Mouse (Mus musculus) right cerebral cortex, postnatal 14 days (tissue): ENCODE measurements around the gene Add3.
"Not testable (repeated sequence)": the region's sequence is repeated elsewhere in the genome, so short reads cannot be mapped to it uniquely, and the experiment has no call there.

Source experiments
- DNase-seq: peaks from one replicate; pipeline ENCODE4 v3.0.0; 2022

Gene Add3

DNA sequence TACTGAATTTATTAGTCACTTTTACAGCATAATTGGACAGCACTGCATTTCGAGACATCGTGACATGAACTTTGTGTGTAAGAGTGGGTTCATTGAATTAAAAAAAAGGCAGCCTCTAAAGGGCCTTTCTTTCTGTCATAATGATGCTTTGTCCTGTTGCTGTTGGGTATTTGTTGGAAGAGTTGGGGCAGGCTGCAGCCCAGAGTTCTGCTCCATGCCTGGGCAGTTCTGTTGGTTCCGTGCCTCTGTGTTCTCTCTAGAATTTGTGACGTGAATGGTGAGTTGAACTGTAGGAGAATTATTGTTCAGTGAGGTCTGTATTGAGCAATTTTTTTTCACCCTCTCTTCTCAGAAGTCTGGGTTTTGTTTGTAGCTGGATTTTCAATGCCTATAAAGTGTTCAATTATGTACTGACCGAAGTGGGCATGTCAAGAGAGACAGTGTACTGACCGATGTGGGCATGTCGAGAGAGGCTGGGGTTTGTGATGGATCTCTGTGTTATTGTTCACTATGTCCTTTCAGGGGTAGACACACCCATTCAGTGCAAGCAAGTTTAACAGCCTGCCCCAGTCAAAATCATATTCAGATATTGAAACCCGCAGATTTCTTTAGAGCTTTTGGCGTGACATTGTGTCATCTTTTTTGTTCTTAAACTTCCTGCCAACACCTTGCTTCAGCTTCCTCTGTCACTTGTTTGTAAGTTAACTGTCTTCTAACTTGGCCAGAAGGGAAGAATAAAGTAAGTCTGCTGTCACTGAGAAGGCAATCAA is 54.7 kb downstream of the Add3 start:
- DNase-seq, result no peak

DNA sequence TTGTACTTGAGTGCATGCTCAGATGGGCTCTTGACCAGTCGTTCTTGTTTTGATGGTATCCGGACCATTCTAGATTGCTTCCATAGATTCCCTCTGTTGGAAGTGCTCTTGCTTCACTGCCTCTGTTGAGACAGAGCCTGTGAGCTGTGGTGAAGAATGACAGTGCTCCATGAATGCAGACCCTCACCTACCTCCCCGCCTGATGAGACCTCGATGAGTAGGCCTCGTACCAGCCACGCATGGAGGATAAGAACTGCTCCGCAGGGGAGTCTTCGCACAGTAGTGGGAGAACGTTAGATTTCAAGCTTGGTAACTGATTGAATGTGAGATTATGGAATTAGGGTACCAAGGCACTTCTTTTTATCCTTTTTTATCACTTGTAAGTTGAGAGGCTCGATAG is 56.7 kb downstream of the Add3 start:
- no peak for DNase-seq

DNA sequence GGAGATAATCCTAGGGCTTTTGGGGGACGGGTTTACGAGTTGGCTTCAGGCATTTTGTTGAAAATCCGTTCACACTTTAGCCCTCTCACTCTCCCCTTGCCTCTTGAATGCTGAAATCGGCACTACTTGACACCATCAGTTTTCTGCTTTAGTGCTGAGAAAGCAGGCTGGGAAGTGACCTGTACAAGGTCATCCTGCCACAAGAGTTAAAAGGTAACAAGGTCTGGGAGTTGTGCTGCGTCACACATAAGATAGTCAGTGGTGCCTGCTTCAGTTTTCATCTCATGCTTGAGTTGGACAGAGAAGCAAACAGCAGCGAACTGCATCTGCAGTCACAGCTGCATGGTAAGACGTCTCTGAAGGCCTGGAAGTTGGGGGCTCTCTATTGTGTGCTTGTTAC is 57.5 kb downstream of the Add3 start:
- DNase-seq, result no peak

DNA sequence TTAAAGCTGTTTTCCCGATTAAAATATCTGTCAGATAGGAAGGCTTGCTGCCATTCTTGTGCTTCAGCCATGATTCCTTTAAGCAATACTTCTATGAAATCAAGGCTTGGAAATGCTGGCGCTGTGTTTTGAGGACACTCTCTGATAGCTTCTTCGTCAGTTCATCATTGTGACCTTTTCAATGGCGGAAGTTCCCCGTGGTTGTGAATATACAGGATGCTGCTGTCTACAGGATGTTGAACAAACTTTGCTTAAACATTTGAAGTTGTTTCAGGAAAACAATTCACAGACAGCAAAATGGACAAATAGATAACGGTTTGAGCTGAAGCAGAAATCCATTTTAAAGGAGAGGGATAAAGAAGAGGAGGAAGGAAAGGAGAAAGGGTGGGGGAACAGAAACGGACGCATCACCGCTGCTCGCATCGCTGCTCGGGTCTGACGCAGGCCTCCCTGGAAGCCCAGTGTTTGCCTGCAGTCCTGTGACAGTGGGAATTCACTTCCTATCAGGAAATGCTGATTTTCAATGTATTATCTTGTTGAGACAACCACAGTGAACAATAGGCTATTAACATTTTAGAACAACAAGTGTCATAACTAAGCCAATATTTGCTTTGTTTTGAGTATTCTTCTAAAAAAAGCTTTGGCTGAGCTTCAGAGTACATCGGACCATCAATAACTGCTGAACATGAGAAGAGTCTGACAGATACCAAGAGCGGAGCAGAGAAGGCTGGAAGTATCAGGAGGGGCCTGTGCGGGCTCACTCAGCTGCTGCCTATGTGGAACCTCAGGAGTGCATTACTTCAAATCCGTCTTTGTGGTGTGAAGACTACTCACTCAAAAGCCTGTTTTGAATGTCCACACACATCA is 58.7 kb downstream of the Add3 start:
- DNase-seq, result no peak

GRCm38 (mm10) chr19:53199711-53200110 is 59.5 kb downstream of the Add3 start:
- DNase-seq, result no peak

- no peak for DNase-seq
Observed at GRCm38 (mm10) chr19:53202116-53202515, 61.9 kb downstream of the Add3 start.

GRCm38 (mm10) chr19:53206986-53207385 is 66.7 kb downstream of the Add3 start:
- DNase-seq, result no peak

GRCm38 (mm10) chr19:53208830-53209229 is 68.6 kb downstream of the Add3 start:
- no peak for DNase-seq

DNA sequence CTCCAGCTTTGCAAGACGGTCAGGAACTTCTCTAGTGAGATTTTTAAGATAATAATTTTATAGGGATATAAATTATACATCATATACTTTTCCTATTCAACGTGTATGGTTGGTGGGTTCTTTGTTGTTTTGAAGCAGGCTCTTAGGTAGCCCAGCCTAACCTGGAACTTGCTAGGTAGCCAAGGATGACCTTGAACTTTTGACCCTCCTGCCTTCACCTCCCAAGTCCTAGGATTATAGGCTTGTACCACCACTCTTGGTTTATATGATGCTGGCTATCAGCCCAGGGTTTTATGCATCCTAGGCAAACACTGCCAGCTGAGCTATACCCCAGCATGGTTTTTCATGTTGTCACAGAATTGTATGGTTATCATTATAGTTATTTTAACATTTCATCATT is 70.0 kb downstream of the Add3 start:
- no peak for DNase-seq

- no peak for DNase-seq
Observed at GRCm38 (mm10) chr19:53215352-53215751, 75.1 kb downstream of the Add3 start.

DNA sequence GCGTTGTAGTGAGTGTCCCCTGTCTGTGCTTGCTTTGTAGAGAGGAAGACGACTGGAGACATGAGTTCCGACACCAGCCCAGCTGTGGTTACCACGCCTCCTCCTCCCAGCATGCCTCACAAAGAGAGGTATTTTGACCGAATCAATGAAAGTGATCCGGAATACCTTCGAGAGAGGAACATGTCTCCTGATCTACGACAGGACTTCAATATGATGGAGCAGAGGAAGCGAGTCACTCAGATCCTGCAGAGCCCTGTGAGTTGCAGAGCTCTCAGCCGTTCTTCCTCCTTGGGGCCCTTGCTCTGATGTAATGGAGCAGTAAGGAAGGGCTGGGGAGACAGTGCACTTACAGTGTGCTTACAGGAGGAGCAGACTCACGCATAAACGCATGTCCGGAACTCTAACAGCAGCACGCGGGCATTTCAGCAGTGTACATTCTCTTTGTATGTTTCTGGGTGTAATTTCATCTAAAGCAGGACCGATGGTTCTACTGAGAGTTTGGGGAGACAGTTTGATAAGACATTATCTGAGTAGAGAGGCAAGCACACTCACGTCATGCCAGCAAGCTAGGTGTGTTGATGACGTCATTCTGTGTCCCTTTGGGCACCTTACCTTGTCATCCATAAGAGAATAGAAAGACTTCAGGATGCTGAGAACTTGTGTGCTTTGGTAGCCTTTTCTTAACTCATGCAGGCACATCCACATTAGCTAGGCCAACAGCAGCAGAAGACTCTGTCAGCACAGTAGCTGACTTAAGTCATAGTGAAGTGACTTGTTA is 76.7 kb downstream of the Add3 start:
- no peak for DNase-seq

DNA sequence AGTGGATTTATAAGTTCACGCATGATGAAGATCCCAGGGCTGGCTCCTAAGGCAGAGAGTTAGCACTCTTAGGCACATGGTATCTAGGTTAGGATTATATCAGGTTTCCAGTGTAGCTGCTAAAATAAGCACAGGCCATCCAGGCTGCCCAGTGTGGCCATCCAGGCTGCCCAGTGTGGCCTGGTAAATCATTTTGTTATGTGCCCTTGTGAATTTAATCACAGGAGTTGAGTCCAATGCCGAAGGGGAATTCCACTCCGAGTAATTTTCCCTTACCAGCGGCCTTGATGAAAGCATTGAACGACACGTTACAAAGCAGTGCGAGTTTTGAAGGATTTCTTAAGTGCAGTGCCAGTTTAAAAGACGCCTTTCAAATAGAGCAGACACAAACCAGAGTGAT is 77.6 kb downstream of the Add3 start:
- DNase-seq, result no peak

GRCm38 (mm10) chr19:53219305-53219704 is 79.1 kb downstream of the Add3 start:
- no peak for DNase-seq

DNA sequence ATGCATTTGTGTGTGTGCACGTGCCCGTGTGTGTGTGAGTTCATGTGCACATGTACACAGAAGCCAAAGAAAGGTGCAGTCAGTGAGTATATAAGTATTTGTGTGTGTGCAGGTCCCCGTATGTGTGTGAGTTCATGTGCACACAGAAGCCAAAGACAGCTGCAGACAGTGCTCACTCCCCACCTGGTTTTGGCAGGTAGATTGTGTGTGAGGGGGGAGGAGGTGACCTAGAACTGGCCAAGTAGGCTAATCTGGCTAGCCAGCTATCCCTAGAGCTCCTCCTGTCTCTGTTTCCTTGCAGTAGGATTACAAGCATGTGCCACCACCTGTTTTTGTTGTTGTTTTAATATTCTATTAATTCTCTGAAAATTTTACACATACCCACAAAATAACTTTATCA is 80.9 kb downstream of the Add3 start:
- no peak for DNase-seq

DNA sequence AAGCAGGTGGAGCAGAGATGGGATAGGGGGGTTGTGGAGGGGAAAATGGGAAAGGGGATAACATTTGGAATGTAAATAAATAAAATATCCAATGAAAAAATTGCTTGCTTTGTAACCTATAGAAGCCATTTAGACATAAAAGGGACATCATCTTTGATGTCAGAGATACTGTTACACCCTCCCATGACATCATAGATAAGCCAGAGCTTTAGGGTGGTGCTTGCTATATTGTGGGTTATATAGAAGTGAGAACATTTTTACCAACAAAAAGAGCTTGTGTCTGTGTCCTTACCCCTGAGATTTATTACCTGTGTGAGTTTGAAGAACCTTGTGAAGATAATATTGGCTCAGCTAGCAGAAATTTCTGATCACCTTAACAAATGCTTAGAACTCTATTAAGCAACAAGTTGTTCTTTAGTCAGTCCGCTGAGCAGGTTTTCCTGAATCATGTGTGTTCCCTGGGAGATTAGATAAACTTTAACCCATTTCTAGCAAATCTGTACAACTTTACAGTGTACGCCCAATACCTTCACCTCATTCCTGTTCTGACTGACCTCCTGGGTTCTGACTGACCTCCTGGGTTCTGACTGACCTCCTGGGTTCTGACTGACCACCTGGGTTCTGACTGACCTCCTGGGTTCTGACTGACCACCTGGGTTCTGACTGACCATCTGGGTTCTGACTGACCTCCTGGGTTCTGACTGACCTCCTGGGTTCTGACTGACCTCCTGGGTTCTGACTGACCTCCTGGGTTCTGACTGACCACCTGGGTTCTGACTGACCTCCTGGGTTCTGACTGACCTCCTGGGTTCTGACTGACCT is 85.2 kb downstream of the Add3 start:
- not testable (repeated sequence) for DNase-seq

DNA sequence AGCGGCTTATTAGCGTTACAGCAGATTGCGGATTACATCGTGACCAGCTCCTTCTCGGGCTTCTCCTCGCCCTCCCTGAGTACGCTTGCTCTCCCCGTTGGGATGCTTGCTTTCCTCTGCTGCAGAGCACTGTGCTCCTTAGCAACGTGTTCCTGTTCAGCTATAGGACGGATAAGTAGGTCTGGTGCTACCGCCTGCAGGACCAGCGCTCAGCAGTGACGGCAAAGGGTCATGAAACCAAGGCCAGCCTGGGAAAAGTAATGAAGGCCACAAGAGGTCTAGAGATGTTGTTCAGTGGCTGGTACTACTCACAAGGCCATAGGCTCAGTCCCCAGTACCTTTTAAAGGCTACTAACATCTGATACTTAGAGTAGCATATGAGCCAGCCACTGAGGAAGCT is 86.4 kb downstream of the Add3 start:
- no peak for DNase-seq

GRCm38 (mm10) chr19:53228064-53228794 is 88.0 kb downstream of the Add3 start:
- DNase-seq, result no peak

DNA sequence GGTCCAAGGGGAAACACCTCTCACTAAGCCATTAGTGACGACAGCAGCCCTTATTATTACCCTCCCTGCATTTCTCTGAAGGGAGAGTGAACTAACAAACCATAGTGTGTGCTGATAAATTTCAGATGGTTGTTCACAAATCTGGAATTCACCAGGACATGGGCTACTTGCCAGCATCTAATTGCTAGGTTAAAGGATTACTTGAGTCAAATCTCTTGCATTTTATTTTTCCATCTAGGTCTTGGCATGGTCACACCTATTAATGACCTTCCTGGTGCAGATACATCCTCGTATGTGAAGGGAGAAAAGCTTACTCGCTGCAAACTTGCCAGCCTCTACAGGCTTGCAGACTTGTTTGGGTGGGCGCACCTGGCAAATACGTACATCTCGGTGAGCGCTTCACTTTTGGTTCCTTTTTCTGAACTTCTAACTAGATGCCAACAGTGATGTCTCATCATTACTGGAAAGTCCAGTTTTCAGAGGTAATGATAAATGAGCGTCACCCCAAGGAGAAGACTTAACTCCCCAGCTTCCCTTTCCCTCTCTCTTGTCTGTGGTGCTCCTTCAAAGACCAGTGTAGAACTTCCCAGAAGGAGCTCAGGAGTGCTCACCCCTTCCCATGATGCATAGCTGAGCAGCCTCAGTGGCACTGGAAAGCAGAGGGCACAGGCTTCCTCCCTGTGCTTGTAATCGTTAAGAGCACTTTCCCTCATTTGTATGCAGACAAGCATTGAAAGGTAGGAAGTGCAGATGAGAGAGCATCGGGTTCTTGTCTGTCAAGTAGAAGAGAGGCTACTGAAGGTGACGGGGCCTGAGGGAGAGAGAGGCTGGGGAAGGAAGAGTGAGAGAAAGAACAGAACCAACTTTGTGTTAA is 90.9 kb downstream of the Add3 start:
- DNase-seq, result no peak

DNA sequence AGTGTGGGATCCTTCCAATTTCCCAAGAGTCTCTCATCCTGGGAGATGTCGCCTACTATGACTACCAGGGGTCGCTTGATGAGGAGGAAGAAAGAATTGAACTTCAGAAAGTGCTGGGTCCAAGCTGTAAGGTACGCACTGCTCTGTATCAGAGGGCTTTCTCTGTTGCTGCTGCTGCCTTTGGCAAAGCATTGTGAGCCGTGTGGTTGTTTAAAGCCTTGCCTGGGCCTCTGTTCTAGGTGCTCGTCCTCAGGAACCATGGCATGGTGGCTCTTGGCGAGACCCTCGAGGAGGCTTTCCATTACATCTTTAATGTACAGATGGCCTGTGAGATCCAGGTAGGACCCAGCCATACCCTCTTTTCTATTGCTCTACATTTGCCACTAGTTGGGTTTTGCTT is 93.3 kb downstream of the Add3 start:
- no peak for DNase-seq

DNA sequence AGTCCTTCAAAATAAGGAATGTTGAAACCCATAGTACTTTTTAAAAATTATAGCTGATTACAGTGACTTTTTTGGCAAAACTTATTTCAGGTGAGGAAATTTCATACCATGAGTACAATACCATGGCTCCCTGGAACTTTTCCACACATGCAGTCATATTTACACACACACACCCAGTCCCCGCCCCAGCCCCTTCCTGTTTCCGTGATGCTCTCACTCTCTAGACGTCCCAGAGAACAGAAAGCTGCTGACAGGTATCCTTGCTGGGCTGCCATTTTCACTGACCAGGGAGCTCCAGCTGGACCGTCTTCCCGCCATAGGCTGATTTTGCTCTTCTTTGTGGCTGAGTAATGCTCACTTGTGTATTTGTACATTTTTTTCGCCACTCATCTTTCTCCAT is 101.6 kb downstream of the Add3 start:
- no peak for DNase-seq

DNA sequence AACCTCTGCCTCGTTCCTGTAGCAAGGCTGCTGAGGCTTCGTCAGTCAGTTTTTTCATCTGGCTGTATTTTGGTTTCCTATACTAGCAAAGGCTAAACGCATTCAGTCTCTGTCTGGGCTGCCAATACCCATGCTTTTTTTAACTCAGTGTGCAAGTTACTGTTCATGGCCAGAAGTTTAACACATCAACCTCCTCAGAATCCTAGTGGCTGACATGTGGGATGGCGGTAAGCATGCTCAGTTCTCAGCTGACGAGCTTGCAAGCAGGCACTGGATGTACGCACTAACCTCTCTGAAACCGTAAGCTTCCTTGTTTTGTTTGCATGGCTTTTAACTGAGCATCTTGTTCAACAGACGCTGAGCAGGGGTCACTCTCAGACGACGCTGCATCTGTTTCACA is 103.7 kb downstream of the Add3 start:
- no peak for DNase-seq
